8 mouse cellular contexts compared by ENCODE assay signal in genomic region chr4:54949561-54949940, GRCm38 (mm10). TPM values are rescaled to one million over a fixed set of nuclear protein-coding genes. Genes with fewer than 3 reads are reported as not detected.
DNase-seq lines count a peak whose midpoint lies in the region; ATAC-seq and TF ChIP-seq lines count a peak whose summit lies in the region.

No protein-coding gene starts in this region.

- no peak for TF ChIP-seq CTCF in E14TG2a.4 (conservative IDR thresholded peaks at IDR 0.05; ENCODE audit: low read length)

- peak overlapping the region; percentile 98 for H3K27ac ChIP-seq in embryonic facial prominence, embryonic 12.5 days
- peak overlapping the region; percentile 96 for H3K27ac ChIP-seq in intestine, embryonic 15.5 days
- H3K27ac ChIP-seq in midbrain, embryonic 15.5 days: peak overlapping the region; percentile 99

- H3K9me3 ChIP-seq in E14TG2a.4 (ENCODE audit: low read length): no peaks in the 10 kb centered on the region
- no peaks in the 10 kb centered on the region for H3K9me3 ChIP-seq in embryonic facial prominence, embryonic 12.5 days
- no peaks in the 10 kb centered on the region for H3K9me3 ChIP-seq in intestine, embryonic 15.5 days
- no peaks in the 10 kb centered on the region for H3K9me3 ChIP-seq in midbrain, embryonic 15.5 days

- peak; percentile 18 for DNase-seq in gastrocnemius, postnatal 10 days
- no peak for DNase-seq in gastrocnemius, adult 18-20 months (ENCODE audit: low spot score)
- no peak for DNase-seq in urinary bladder, adult 18-20 months (ENCODE audit: low spot score in 2 of 2)
- DNase-seq in spleen, postnatal 10 days (ENCODE audit: low spot score in 2 of 2): no peak

- ATAC-seq in embryonic facial prominence, embryonic 12.5 days (ENCODE audit: insufficient number of reproducible peaks, insufficient read depth, low FRiP score, low TSS enrichment): no peak
- ATAC-seq in intestine, embryonic 15.5 days: no peak
- no peak for ATAC-seq in midbrain, embryonic 15.5 days (replicated peaks)

- peak overlapping the region; percentile 87 for H3K4me3 ChIP-seq in E14TG2a.4 (replicated peaks; ENCODE audit: low read length)
- peak overlapping the region; percentile 80 for H3K4me3 ChIP-seq in embryonic facial prominence, embryonic 12.5 days
- H3K4me3 ChIP-seq in intestine, embryonic 15.5 days (replicated peaks): peak overlapping the region; percentile 66
- peak overlapping the region; percentile 84 for H3K4me3 ChIP-seq in midbrain, embryonic 15.5 days

- peaks cover 19% of the 10 kb centered on the region; the same call in 1 of the 2 replicates for H3K36me3 ChIP-seq in E14TG2a.4 (ENCODE audit: insufficient read depth, low read length)
- H3K36me3 ChIP-seq in embryonic facial prominence, embryonic 12.5 days: no peaks in the 10 kb centered on the region
- H3K36me3 ChIP-seq in intestine, embryonic 15.5 days: no peaks in the 10 kb centered on the region
- no peaks in the 10 kb centered on the region for H3K36me3 ChIP-seq in midbrain, embryonic 15.5 days (replicated peaks)

- H3K27me3 ChIP-seq in E14TG2a.4 (ENCODE audit: insufficient read depth, low read length): no peaks in the 10 kb centered on the region
- no peaks in the 10 kb centered on the region for H3K27me3 ChIP-seq in embryonic facial prominence, embryonic 12.5 days
- H3K27me3 ChIP-seq in intestine, embryonic 15.5 days (replicated peaks): no peaks in the 10 kb centered on the region
- H3K27me3 ChIP-seq in midbrain, embryonic 15.5 days (replicated peaks): no peaks in the 10 kb centered on the region

- peak overlapping the region; percentile 71 for H3K4me2 ChIP-seq in embryonic facial prominence, embryonic 12.5 days (replicated peaks)
- peak overlapping the region; percentile 93 for H3K4me2 ChIP-seq in intestine, embryonic 15.5 days (replicated peaks)
- peak overlapping the region; percentile 84 for H3K4me2 ChIP-seq in midbrain, embryonic 15.5 days

- H3K9ac ChIP-seq in embryonic facial prominence, embryonic 12.5 days: peak overlapping the region; percentile 95
- H3K9ac ChIP-seq in intestine, embryonic 15.5 days: peak overlapping the region; percentile 84
- H3K9ac ChIP-seq in midbrain, embryonic 15.5 days: peak overlapping the region; percentile 96

- H3K4me1 ChIP-seq in E14TG2a.4 (replicated peaks; ENCODE audit: low read depth, low read length): peaks cover 46% of the 10 kb centered on the region
- peaks cover 22% of the 10 kb centered on the region for H3K4me1 ChIP-seq in embryonic facial prominence, embryonic 12.5 days
- peaks cover 19% of the 10 kb centered on the region for H3K4me1 ChIP-seq in intestine, embryonic 15.5 days (replicated peaks)
- peaks cover 29% of the 10 kb centered on the region for H3K4me1 ChIP-seq in midbrain, embryonic 15.5 days

- WGBS in embryonic facial prominence, embryonic 12.5 days: 15% methylated on average over 7 of the region's 7 CpGs
- WGBS in intestine, embryonic 15.5 days: 10% methylated on average over 7 of the region's 7 CpGs
- WGBS in midbrain, embryonic 15.5 days: 5% methylated on average over 7 of the region's 7 CpGs

RNA-seq across cellular contexts. Expression of gene Zfp462, which starts 4.7 kb away (rescaled TPM):
- 10 to 100 TPM; 24.0 to 39.0 TPM for total RNA-seq in gastrocnemius, postnatal 10 days (2021)
- 10 to 100 TPM; 20.8 to 24.5 TPM for total RNA-seq in gastrocnemius, adult 18-20 months (2021)
- polyA plus RNA-seq in embryonic facial prominence, embryonic 12.5 days (2016; fragmentation: Nextera tagmentation; extraction: Ambion mirVana): 10.4 and 12.2 TPM in 2 replicates
- 2.8 and 3.2 TPM in 2 replicates for polyA plus RNA-seq in intestine, embryonic 15.5 days (2015; fragmentation: Nextera tagmentation; extraction: Ambion mirVana)
- 14.6 and 16.8 TPM in 2 replicates for polyA plus RNA-seq in midbrain, embryonic 15.5 days (2015; fragmentation: Nextera tagmentation; extraction: Ambion mirVana)
